Mouse (Mus musculus) lung, postnatal 0 days (tissue): ENCODE measurements around the gene Stpg2. TPM values are rescaled to one million over a fixed set of nuclear protein-coding genes. Genes with fewer than 3 reads are reported as not detected.

Experiments
- ATAC-seq: fragments of 200-750 bp; cut with Nextera tagmentation; 2 replicates; pipeline ENCODE4 v1.8.0; 2017; ENCODE audit warnings: moderate library complexity
- DNase-seq: peaks from one replicate; pipeline ENCODE4 v3.0.0-alpha.2; 2016; ENCODE audit warnings: low spot score
- H3K27ac ChIP-seq: fragments of 300-500 bp; sonication (generic); 2 replicates; pipeline ENCODE4 v1.5.1; 2014; ENCODE audit warnings: antibody characterized with exemption, mild to moderate bottlenecking, low read length, mixed read lengths
- H3K27me3 ChIP-seq: fragments of 300-500 bp; sonication (generic); replicated peaks from 2 replicates; pipeline ENCODE4 v1.6.1; 2014; ENCODE audit warnings: low read length, mixed read lengths; ENCODE audit not compliant: insufficient read depth
- H3K36me3 ChIP-seq: fragments of 300-500 bp; sonication (generic); 2 replicates; pipeline ENCODE4 v1.6.1; 2014; ENCODE audit warnings: low read length, mixed read lengths; ENCODE audit not compliant: insufficient read depth
- H3K4me1 ChIP-seq: fragments of 300-500 bp; sonication (generic); 2 replicates; pipeline ENCODE4 v1.6.1; 2014; ENCODE audit warnings: antibody characterized with exemption, low read depth, low read length, mixed read lengths; ENCODE audit not compliant: insufficient read depth
- H3K4me2 ChIP-seq: fragments of 300-500 bp; sonication (generic); replicated peaks from 2 replicates; pipeline ENCODE4 v1.6.1; 2014; ENCODE audit warnings: low read depth, mild to moderate bottlenecking, low read length, moderate library complexity, mixed read lengths
- H3K4me3 ChIP-seq: fragments of 300-500 bp; sonication (generic); 2 replicates; pipeline ENCODE4 v1.5.1; 2014; ENCODE audit warnings: low read depth, low read length
- H3K9ac ChIP-seq: fragments of 300-500 bp; sonication (generic); replicated peaks from 2 replicates; pipeline ENCODE4 v1.6.1; 2014; ENCODE audit warnings: low read depth, mild to moderate bottlenecking
- H3K9me3 ChIP-seq: fragments of 300-500 bp; sonication (generic); 2 replicates; pipeline ENCODE4 v1.6.1; 2016; ENCODE audit warnings: low read length, mixed read lengths
- CTCF ChIP-seq: IDR thresholded peaks from 2 replicates; pipeline ENCODE4 v1.5.1; 2016; ENCODE audit warnings: antibody characterized with exemption, mild to moderate bottlenecking
- EP300 ChIP-seq: IDR thresholded peaks from 2 replicates; pipeline ENCODE4 v1.6.1; 2016; ENCODE audit warnings: antibody characterized with exemption, mild to moderate bottlenecking, control low read depth
- WGBS: fragments of 180-500 bp; shearing (Covaris S2); extraction: QIAGEN DNeasy Blood & Tissue Kit; methylation state at CpG from one replicate; pipeline ENCODE4 v1.1.7; 2014; 5-methylcytosine and 5-hydroxymethylcytosine counted together
- polyA plus RNA-seq: library from polyadenylated mRNA; unstranded; fragments of >200 nt; fragmentation: Nextera tagmentation; extraction: Ambion mirVana; gene quantifications from 2 replicates; pipeline ENCODE4 v1.2.1, GENCODE M21; 2015

Stpg2 gene
- polyA plus RNA-seq, 1 experiment from 2014 or later: not detected

DNA sequence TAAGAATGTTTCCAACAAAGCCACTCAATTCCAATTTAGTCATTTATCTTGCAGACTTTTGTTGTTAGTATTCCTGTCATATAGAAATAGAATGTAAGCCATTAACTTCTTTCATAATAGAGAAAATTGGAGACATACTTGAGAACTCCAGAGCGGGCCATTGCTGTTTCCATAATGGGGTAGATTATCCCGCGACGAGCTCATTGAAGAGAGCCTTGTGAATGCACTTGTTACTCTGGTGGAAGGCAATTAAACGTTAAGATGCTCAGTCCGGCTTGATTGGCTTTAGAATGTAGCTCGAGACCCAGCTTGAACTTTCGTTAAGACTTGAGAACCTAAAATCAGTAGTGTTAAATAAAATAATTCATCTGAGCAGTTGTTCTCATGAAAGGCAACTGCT lies 432.4 kb downstream of the Stpg2 start:
- Histone ChIP-seq H3K4me3 (no peak overlapping the region), H3K27me3 (no peaks in the 10 kb centered on the region), H3K4me2 (no peak overlapping the region), H3K27ac (no peak overlapping the region), H3K9ac (no peak overlapping the region), H3K4me1 (no peaks in the 10 kb centered on the region), H3K36me3 (no peaks in the 10 kb centered on the region), H3K9me3 (no peaks in the 10 kb centered on the region)
- ATAC-seq (no peak), DNase-seq (no peak)
- no peak for TF ChIP-seq EP300
- no peak for TF ChIP-seq CTCF
- WGBS: 86% methylated on average over 8 of the region's 8 CpGs

DNA sequence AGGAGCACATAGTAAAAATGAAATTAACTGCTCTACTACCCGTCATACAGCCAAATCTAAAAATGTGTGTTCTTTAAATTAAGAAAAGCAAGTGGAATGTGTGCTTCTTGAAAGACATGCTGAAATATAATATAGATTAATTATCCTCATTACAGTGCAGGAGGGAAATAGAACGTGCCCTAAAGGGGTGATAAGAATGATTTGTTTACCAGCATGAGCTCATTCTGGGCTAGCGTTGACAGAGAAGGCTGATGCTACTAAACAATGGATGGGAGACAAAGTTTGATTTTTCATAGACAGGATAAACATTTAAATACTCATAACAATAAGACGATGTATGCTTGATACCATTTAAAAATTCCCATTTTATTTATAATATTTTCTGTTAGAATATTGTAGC lies 446.0 kb downstream of the Stpg2 start:
- H3K4me1 ChIP-seq: no peaks in the 10 kb centered on the region
- WGBS: 50% methylated on average over 4 of the region's 4 CpGs

DNA sequence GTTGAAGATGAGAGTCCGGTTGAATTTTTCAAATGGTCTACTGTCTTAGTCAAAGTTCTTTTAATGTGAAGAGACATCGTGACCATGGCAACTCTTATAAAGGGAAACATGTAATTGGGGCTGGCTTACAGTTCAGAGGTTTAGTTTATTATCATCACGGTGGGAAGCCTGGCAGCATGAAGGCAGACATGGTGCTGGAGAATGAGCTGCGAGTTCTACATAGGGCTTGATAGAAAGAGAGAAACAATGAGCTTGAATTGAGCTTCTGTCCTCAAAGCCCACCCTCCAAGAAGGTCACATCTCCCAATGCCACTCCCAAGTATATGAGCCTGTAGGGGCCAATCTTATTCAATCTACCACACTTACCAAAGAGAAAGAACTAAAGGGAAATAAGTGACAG lies 453.9 kb downstream of the Stpg2 start:
- WGBS: 76% methylated on average over 4 of the region's 4 CpGs

More for the DNA sequence above, 446.0 kb downstream of the Stpg2 start:
- TF ChIP-seq CTCF: no peak
- no peak for TF ChIP-seq EP300
- no peaks in the 10 kb centered on the region for H3K36me3 ChIP-seq
- no peaks in the 10 kb centered on the region for H3K27me3 ChIP-seq
- H3K27ac ChIP-seq: no peak overlapping the region
- H3K4me2 ChIP-seq: no peak overlapping the region
- DNase-seq (no peak), ATAC-seq (no peak)
- H3K9ac ChIP-seq: no peak overlapping the region
- no peaks in the 10 kb centered on the region for H3K9me3 ChIP-seq
- no peak overlapping the region for H3K4me3 ChIP-seq

GRCm38 (mm10) chr3:139662241-139662640 lies 456.7 kb downstream of the Stpg2 start:
- Histone ChIP-seq H3K4me1 (no peaks in the 10 kb centered on the region), H3K4me2 (no peak overlapping the region), H3K4me3 (no peak overlapping the region), H3K36me3 (no peaks in the 10 kb centered on the region), H3K27me3 (no peaks in the 10 kb centered on the region), H3K9ac (no peak overlapping the region), H3K27ac (no peak overlapping the region), H3K9me3 (no peaks in the 10 kb centered on the region)
- no peak for TF ChIP-seq EP300
- DNase-seq (no peak), ATAC-seq (no peak)

More for the DNA sequence above, 453.9 kb downstream of the Stpg2 start:
- DNase-seq (no peak), ATAC-seq (no peak)
- Histone ChIP-seq H3K4me1 (no peaks in the 10 kb centered on the region), H3K9ac (no peak overlapping the region), H3K9me3 (no peaks in the 10 kb centered on the region), H3K4me3 (no peak overlapping the region), H3K36me3 (no peaks in the 10 kb centered on the region), H3K4me2 (no peak overlapping the region), H3K27me3 (no peaks in the 10 kb centered on the region), H3K27ac (no peak overlapping the region)
- TF ChIP-seq EP300 (no peak), CTCF (no peak)

GRCm38 (mm10) chr3:139663712-139664245 lies 458.3 kb downstream of the Stpg2 start:
- H3K27ac ChIP-seq: no peak overlapping the region
- H3K36me3 ChIP-seq: no peaks in the 10 kb centered on the region
- DNase-seq (no peak), ATAC-seq (no peak)
- WGBS: 82% methylated on average over 5 of the region's 5 CpGs
- H3K4me1 ChIP-seq: no peaks in the 10 kb centered on the region
- H3K9ac ChIP-seq: no peak overlapping the region
- H3K4me3 ChIP-seq: no peak overlapping the region
- no peaks in the 10 kb centered on the region for H3K27me3 ChIP-seq
- H3K9me3 ChIP-seq: no peaks in the 10 kb centered on the region
- no peak overlapping the region for H3K4me2 ChIP-seq
- TF ChIP-seq EP300 (no peak), CTCF (no peak)

- ATAC-seq: no peak
- Histone ChIP-seq H3K9ac (no peak overlapping the region), H3K4me1 (no peaks in the 10 kb centered on the region), H3K36me3 (no peaks in the 10 kb centered on the region), H3K27ac (no peak overlapping the region), H3K4me3 (no peak overlapping the region), H3K27me3 (no peaks in the 10 kb centered on the region), H3K4me2 (no peak overlapping the region), H3K9me3 (no peaks in the 10 kb centered on the region)
- WGBS: 89% methylated on average over 3 of the region's 3 CpGs
- DNase-seq: no peak
- TF ChIP-seq CTCF: no peak
- TF ChIP-seq EP300: no peak
Observed at GRCm38 (mm10) chr3:139665047-139665446, 459.6 kb downstream of the Stpg2 start.

DNA sequence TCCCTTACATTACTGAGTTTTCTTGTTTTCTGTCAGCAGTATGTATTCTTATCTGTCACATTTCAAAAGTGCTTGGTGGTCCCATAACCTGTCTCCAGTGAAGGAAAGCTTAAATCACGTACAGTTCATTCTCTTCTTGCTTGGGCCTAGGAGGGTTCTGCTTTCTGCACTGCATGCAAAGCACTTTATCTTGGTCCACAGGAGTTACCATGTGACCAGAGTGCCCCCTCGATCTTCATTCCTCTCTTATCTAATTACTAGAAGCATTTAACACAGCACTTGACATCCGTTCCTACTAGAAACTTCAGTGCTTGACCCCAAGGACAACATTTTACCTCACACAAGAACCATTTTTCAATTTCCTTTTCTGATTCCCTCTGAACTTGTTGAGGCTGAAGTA lies 470.7 kb downstream of the Stpg2 start:
- Histone ChIP-seq H3K27ac (no peak overlapping the region), H3K36me3 (no peaks in the 10 kb centered on the region), H3K4me1 (no peaks in the 10 kb centered on the region), H3K4me3 (no peak overlapping the region), H3K4me2 (no peak overlapping the region), H3K27me3 (no peaks in the 10 kb centered on the region), H3K9me3 (no peaks in the 10 kb centered on the region), H3K9ac (no peak overlapping the region)
- no peak for TF ChIP-seq EP300
- no peak for TF ChIP-seq CTCF
- ATAC-seq (no peak), DNase-seq (no peak)
- 31% methylated on average over 3 of the region's 3 CpGs for WGBS
